Mouse (Mus musculus) embryonic facial prominence, embryonic 13.5 days (tissue): ENCODE data around the gene Izumo4. TPM values are rescaled to one million over a fixed set of nuclear protein-coding genes. Genes with fewer than 3 reads are reported as not detected.
A peak's percentile ranks its signal among the peaks of the same experiment; 100 is the strongest.

ENCODE experiments used
- ATAC-seq: fragments of 200-750 bp; cut with Nextera tagmentation; 2 replicates; pipeline ENCODE4 v1.8.0; 2017; ENCODE audit warnings: low read depth; ENCODE audit not compliant: insufficient number of reproducible peaks, insufficient read depth, low FRiP score, low TSS enrichment
- H3K27ac ChIP-seq: fragments of 300-500 bp; sonication (generic); 2 replicates; pipeline ENCODE4 v1.5.1; 2015; ENCODE audit warnings: moderate library complexity, mild to moderate bottlenecking, inconsistent platforms
- H3K27me3 ChIP-seq: fragments of 300-500 bp; sonication (generic); 2 replicates; pipeline ENCODE4 v1.6.1; 2015; ENCODE audit warnings: mild to moderate bottlenecking, inconsistent platforms
- H3K36me3 ChIP-seq: fragments of 300-500 bp; sonication (generic); 2 replicates; pipeline ENCODE4 v1.6.1; 2015; ENCODE audit warnings: mild to moderate bottlenecking, inconsistent platforms
- H3K4me1 ChIP-seq: fragments of 300-500 bp; sonication (generic); 2 replicates; pipeline ENCODE4 v1.6.1; 2015; ENCODE audit warnings: inconsistent platforms
- H3K4me2 ChIP-seq: fragments of 300-500 bp; sonication (generic); 2 replicates; pipeline ENCODE4 v1.6.1; 2015; ENCODE audit warnings: moderate library complexity, mild to moderate bottlenecking, inconsistent platforms
- H3K4me3 ChIP-seq: fragments of 300-500 bp; sonication (generic); 2 replicates; pipeline ENCODE4 v1.5.1; 2015; ENCODE audit warnings: mild to moderate bottlenecking, inconsistent platforms
- H3K9ac ChIP-seq: fragments of 300-500 bp; sonication (generic); 2 replicates; pipeline ENCODE4 v1.6.1; 2015; ENCODE audit warnings: mild to moderate bottlenecking, inconsistent platforms
- H3K9me3 ChIP-seq: fragments of 300-500 bp; sonication (generic); 2 replicates; pipeline ENCODE4 v1.6.1; 2016; ENCODE audit warnings: inconsistent platforms
- WGBS: fragments of 180-500 bp; shearing (Covaris S2); methylation state at CpG from one replicate; pipeline ENCODE4 v1.1.7; 2015; ENCODE audit warnings: mixed read lengths; 5-methylcytosine and 5-hydroxymethylcytosine counted together
- polyA plus RNA-seq: library from polyadenylated mRNA; unstranded; fragments of >200 nt; fragmentation: Nextera tagmentation; extraction: Ambion mirVana; gene quantifications from 2 replicates; pipeline ENCODE4 v1.2.1, GENCODE M21; 2015

Izumo4 gene
- polyA plus RNA-seq, 1 experiment from 2014 or later, result 29.2 TPM

GRCm38 (mm10) chr10:80663485-80664196 is 38.3 kb upstream of the Izumo4 start:
- ATAC-seq, result no peak
- H3K4me2 ChIP-seq, result no peak overlapping the region
- peak overlapping the region; percentile 87 for H3K27ac ChIP-seq
- H3K4me1 ChIP-seq, result peaks cover 40% of the 10 kb centered on the region
- no peaks in the 10 kb centered on the region for H3K9me3 ChIP-seq
- 44% methylated on average over 5 of the region's 5 CpGs for WGBS
- H3K27me3 ChIP-seq, result no peaks in the 10 kb centered on the region
- H3K36me3 ChIP-seq, result peaks cover 32% of the 10 kb centered on the region
- H3K4me3 ChIP-seq, result no peak overlapping the region
- peak overlapping the region; percentile 58; the same call in 1 of the 2 replicates for H3K9ac ChIP-seq

DNA sequence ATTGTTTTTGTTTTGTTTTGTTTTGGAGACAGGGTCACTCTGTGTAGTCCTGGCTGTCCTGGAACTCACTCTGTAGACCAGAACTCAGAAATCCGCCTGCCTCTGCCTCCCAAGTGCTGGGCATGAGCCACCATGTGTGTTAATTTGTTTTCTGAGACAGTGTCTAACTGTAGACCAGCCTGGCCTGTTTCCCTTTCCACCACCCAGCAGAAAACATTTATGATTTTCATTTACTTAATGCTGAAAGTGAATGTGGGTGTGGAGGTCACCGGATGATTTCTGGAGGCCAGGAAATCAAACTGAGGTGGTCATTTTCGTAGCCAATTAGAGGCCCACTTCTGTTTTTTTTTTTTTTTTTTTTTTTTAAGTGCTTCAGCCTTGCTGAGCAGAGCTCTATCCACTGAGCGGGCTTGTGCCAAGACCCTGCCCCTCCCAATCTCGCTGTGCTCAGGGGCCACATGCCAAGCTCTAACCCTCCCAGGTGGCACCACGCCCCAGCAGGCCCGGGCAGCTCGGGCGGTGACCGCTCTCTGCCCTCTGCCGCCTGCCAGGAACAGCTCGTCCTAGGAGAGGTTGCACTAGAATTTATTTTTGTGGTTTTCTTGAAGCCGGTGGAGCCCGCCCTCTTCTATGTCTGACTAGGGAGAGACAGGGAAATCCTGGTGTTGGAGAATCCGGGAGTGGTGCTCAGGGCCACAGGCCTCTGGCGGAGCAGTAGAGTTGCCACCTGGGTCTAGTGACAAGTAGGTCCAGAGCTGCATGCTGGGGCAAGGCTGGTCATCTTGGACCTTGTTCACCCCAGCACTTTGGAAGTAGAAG is 37.6 kb upstream of the Izumo4 start:
- peak overlapping the region; percentile 23 for H3K4me3 ChIP-seq
- peak overlapping the region; percentile 87 for H3K27ac ChIP-seq
- H3K36me3 ChIP-seq, result peaks cover 40% of the 10 kb centered on the region
- H3K27me3 ChIP-seq, result no peaks in the 10 kb centered on the region
- WGBS, result 17% methylated on average over 16 of the region's 16 CpGs
- H3K4me1 ChIP-seq, result peaks cover 34% of the 10 kb centered on the region
- no peaks in the 10 kb centered on the region for H3K9me3 ChIP-seq
- ATAC-seq, result peak; percentile 57
- H3K4me2 ChIP-seq, result peak overlapping the region; percentile 49
- H3K9ac ChIP-seq, result peak overlapping the region; percentile 58

DNA sequence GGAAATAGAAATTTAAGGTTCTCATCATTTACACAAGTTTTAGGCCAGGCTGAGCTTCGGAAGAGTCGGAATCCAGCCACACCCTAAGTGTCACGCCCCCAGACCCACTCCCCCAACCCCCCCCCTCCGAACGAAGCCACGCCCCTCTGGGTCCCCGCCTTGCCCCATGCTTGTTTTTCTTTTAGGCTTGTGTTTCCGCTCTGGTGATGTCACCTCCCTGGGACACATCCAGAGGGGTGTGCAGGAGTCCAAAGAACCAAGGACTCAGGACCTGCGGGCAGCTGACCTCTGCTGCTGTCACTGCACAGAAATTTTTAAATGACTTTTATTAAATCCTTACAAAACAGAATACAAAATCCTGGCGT is 37.0 kb upstream of the Izumo4 start:
- peak overlapping the region; percentile 49 for H3K4me2 ChIP-seq
- peak overlapping the region; percentile 87 for H3K27ac ChIP-seq
- H3K4me1 ChIP-seq, result peaks cover 31% of the 10 kb centered on the region
- H3K36me3 ChIP-seq, result peaks cover 46% of the 10 kb centered on the region
- ATAC-seq, result peak; percentile 27; the same call in 1 of the 2 replicates
- H3K4me3 ChIP-seq, result peak overlapping the region; percentile 23
- peak overlapping the region; percentile 58 for H3K9ac ChIP-seq
- no peaks in the 10 kb centered on the region for H3K9me3 ChIP-seq
- WGBS, result 15% methylated on average over 10 of the region's 10 CpGs
- no peaks in the 10 kb centered on the region for H3K27me3 ChIP-seq

DNA sequence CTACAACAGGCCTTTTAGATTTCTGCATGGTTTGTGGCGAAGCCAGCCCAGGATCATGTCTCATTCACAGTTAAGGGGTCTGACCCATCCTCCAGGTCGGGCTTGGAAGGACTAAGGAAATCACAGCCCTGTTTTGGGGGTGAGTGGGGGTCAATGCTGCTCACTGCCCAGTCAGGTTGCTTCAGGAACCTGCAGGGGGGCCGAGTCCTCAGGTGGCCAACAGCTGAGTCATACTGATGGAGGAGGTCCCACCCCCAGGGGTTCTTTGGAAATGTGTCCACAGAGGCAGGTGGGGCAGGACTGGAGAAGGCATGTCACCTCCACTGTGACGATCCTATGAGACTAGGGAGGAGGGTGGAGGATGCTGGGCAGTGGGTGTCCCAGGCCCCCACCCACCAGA is 36.5 kb upstream of the Izumo4 start:
- Histone ChIP-seq H3K4me2 (peak overlapping the region; percentile 49; the same call in 1 of the 2 replicates), H3K4me1 (peaks cover 31% of the 10 kb centered on the region)

GRCm38 (mm10) chr10:80665981-80666733 is 35.8 kb upstream of the Izumo4 start:
- ATAC-seq, result 0 out of 2 replicates have a peak, but pooled peaks have one; percentile 11
- H3K4me3 ChIP-seq, result no peak overlapping the region
- H3K27me3 ChIP-seq, result no peaks in the 10 kb centered on the region
- peaks cover 31% of the 10 kb centered on the region for H3K4me1 ChIP-seq
- no peak overlapping the region; the same call in 1 of the 2 replicates for H3K27ac ChIP-seq
- H3K4me2 ChIP-seq, result no peak overlapping the region
- H3K9ac ChIP-seq, result peak overlapping the region; percentile 54
- WGBS, result 70% methylated on average over 10 of the region's 10 CpGs
- H3K9me3 ChIP-seq, result no peaks in the 10 kb centered on the region
- H3K36me3 ChIP-seq, result peaks cover 58% of the 10 kb centered on the region

More for the DNA sequence above, 36.5 kb upstream of the Izumo4 start:
- no peak overlapping the region for H3K9ac ChIP-seq
- H3K9me3 ChIP-seq, result no peaks in the 10 kb centered on the region
- 56% methylated on average over 4 of the region's 4 CpGs for WGBS
- ATAC-seq, result no peak
- no peaks in the 10 kb centered on the region for H3K27me3 ChIP-seq
- H3K4me3 ChIP-seq, result 0 out of 2 replicates have a peak overlapping the region, but pooled peaks have one; percentile 23
- peaks cover 51% of the 10 kb centered on the region for H3K36me3 ChIP-seq
- H3K27ac ChIP-seq, result peak overlapping the region; percentile 87

GRCm38 (mm10) chr10:80666837-80667412 is 35.1 kb upstream of the Izumo4 start:
- Histone ChIP-seq H3K36me3 (peaks cover 65% of the 10 kb centered on the region), H3K9ac (peak overlapping the region; percentile 54; the same call in 1 of the 2 replicates), H3K9me3 (no peaks in the 10 kb centered on the region), H3K27me3 (no peaks in the 10 kb centered on the region), H3K4me3 (no peak overlapping the region), H3K4me2 (no peak overlapping the region), H3K4me1 (peaks cover 31% of the 10 kb centered on the region), H3K27ac (no peak overlapping the region)
- no peak for ATAC-seq
- WGBS, result 86% methylated on average over 19 of the region's 19 CpGs

DNA sequence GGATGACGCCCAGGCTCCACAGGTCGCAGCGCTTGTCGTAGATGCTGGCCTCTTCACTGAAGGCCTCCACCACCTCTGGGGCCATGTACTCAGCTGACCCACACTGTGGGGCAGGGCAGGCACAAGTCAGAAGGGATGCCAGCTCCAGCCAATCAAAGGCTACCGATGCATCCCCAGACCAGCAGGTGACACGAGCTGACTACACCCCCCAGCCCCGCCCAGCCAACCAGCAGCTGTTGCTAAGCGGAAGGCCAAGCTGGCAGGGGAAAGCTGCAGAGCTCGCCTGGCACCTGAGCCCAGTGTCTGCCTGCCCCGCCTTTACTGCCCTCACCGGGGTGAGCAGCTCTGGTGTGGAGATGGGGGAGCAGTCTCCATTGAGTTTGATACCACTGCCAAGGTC is 33.4 kb upstream of the Izumo4 start:
- WGBS, result 83% methylated on average over 11 of the region's 11 CpGs
- H3K27me3 ChIP-seq, result no peaks in the 10 kb centered on the region
- no peak for ATAC-seq
- peaks cover 47% of the 10 kb centered on the region for H3K4me1 ChIP-seq
- peaks cover 78% of the 10 kb centered on the region for H3K36me3 ChIP-seq
- no peak overlapping the region for H3K4me2 ChIP-seq
- H3K9ac ChIP-seq, result no peak overlapping the region
- H3K27ac ChIP-seq, result no peak overlapping the region
- H3K4me3 ChIP-seq, result no peak overlapping the region
- H3K9me3 ChIP-seq, result no peaks in the 10 kb centered on the region

- Histone ChIP-seq H3K4me2 (no peak overlapping the region), H3K27me3 (no peaks in the 10 kb centered on the region), H3K9ac (0 out of 2 replicates have a peak overlapping the region, but pooled peaks have one; percentile 21), H3K9me3 (no peaks in the 10 kb centered on the region), H3K27ac (no peak overlapping the region), H3K4me3 (no peak overlapping the region), H3K4me1 (peaks cover 47% of the 10 kb centered on the region), H3K36me3 (peaks cover 82% of the 10 kb centered on the region)
- WGBS, result 89% methylated on average over 12 of the region's 12 CpGs
- ATAC-seq, result no peak
Observed at GRCm38 (mm10) chr10:80669018-80669417, 33.0 kb upstream of the Izumo4 start.

DNA sequence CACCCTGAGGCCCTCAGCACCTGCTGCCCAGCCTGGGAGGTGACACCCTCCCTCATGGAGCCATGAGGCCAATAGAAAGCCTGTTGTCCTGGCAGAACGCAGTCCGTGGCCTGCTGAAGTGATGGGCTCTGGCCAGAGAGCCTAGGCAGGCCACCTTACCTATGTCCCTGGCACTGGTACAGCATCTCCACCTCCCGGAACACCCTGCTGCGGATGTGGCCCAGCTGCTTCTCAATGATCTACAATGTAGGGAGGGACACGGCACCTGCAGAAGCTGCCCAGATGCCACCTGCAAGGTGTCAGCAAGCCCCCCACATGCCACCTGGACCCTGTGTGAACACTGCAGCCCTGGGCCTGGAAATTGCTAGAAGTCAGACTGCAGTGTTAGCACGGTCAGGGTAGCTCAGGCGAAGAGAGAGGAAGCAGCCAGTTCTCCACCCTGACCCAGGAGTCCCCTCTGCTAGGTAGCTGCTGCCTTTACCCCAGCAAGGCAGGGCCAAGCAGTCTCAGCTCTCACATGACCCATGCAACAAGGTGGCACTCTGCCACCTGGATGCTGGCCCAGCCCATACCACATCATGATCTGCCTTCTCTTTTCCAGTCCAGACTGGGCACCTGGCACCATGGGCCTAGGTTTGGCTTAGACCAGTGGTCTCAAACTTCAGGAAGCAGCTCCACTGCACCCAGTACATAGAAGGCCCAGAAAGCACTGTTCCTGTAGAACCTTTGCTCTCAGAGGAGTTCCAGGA is 32.1 kb upstream of the Izumo4 start:
- Histone ChIP-seq H3K27me3 (no peaks in the 10 kb centered on the region), H3K9me3 (no peaks in the 10 kb centered on the region), H3K9ac (0 out of 2 replicates have a peak overlapping the region, but pooled peaks have one; percentile 44), H3K4me3 (no peak overlapping the region), H3K4me1 (peaks cover 47% of the 10 kb centered on the region), H3K27ac (no peak overlapping the region), H3K4me2 (no peak overlapping the region), H3K36me3 (peaks cover 86% of the 10 kb centered on the region)
- 94% methylated on average over 7 of the region's 7 CpGs for WGBS
- no peak for ATAC-seq

- H3K27me3 ChIP-seq, result no peaks in the 10 kb centered on the region
- peaks cover 85% of the 10 kb centered on the region for H3K36me3 ChIP-seq
- WGBS, result 92% methylated on average over 2 of the region's 2 CpGs
- no peak for ATAC-seq
- no peak overlapping the region for H3K4me3 ChIP-seq
- no peak overlapping the region for H3K4me2 ChIP-seq
- no peaks in the 10 kb centered on the region for H3K9me3 ChIP-seq
- no peak overlapping the region for H3K27ac ChIP-seq
- peaks cover 44% of the 10 kb centered on the region for H3K4me1 ChIP-seq
- H3K9ac ChIP-seq, result no peak overlapping the region
Observed at GRCm38 (mm10) chr10:80670531-80670930, 31.5 kb upstream of the Izumo4 start.
